Mouse (Mus musculus): Measurements from ENCODE around the gene Rad50. TPM values are rescaled to one million over a fixed set of nuclear protein-coding genes. Genes with fewer than 3 reads are reported as not detected.

The Rad50 gene
- polyA plus RNA-seq (2014; fragmentation: Nextera tagmentation; extraction: Ambion mirVana): 24.3 and 27.6 TPM in 2 replicates

- H3K36me3 ChIP-seq (ENCODE audit: control insufficient read depth, insufficient read depth, low read length): no peaks in the 10 kb centered on the region
- DNase-seq (ENCODE audit: low spot score): peak; percentile 95
- 5% methylated on average over 55 of the region's 55 CpGs for WGBS
- peaks cover 3% of the 10 kb centered on the region; the same call in 1 of the 2 replicates for H3K4me1 ChIP-seq (replicated peaks; ENCODE audit: control insufficient read depth, insufficient read depth, low read length)
- H3K4me3 ChIP-seq (ENCODE audit: low read depth, low read length): peak within 1 kb of the TSS; percentile 71
- peak within 1 kb of the TSS; percentile 53 for H3K27ac ChIP-seq (ENCODE audit: low read depth, low read length)
- H3K4me2 ChIP-seq (ENCODE audit: low read depth, low read length, severe bottlenecking): peak within 1 kb of the TSS; percentile 97
- ATAC-seq (replicated peaks; ENCODE audit: low FRiP score): peak; percentile 93
- H3K9ac ChIP-seq (ENCODE audit: low read length): peak within 1 kb of the TSS; percentile 82
- H3K27me3 ChIP-seq (ENCODE audit: control insufficient read depth, insufficient read depth, low read length): no peaks in the 10 kb centered on the region
- H3K9me3 ChIP-seq (ENCODE audit: control insufficient read depth, low read length): no peaks in the 10 kb centered on the region
These were observed at the start of gene Rad50 for GRCm38 (mm10) chr11:53706934-53707717. Gene Rad50 (minus strand): TSS chr11:53707319.

GRCm38 (mm10) chr11:53755011-53755595, 48.0 kb upstream of the Rad50 start:
- H3K36me3 ChIP-seq (ENCODE audit: control insufficient read depth, insufficient read depth, low read length): no peaks in the 10 kb centered on the region
- no peak overlapping the region for H3K4me2 ChIP-seq (ENCODE audit: low read depth, low read length, severe bottlenecking)
- no peak overlapping the region for H3K9ac ChIP-seq (ENCODE audit: low read length)
- WGBS: 82% methylated on average over 12 of the region's 12 CpGs
- ATAC-seq (replicated peaks; ENCODE audit: low FRiP score) (no peak), DNase-seq (ENCODE audit: low spot score) (peak; percentile 46)
- H3K4me3 ChIP-seq (ENCODE audit: low read depth, low read length): no peak overlapping the region
- 0 out of 2 replicates have a peak, but pooled peaks cover 2% of the 10 kb centered on the region for H3K27me3 ChIP-seq (ENCODE audit: control insufficient read depth, insufficient read depth, low read length)
- H3K4me1 ChIP-seq (replicated peaks; ENCODE audit: control insufficient read depth, insufficient read depth, low read length): peaks cover 10% of the 10 kb centered on the region; the same call in 1 of the 2 replicates
- H3K9me3 ChIP-seq (ENCODE audit: control insufficient read depth, low read length): no peaks in the 10 kb centered on the region
- H3K27ac ChIP-seq (ENCODE audit: low read depth, low read length): no peak overlapping the region

- 49% methylated on average over 5 of the region's 5 CpGs for WGBS
- no peaks in the 10 kb centered on the region for H3K4me1 ChIP-seq (replicated peaks; ENCODE audit: control insufficient read depth, insufficient read depth, low read length)
- peak; percentile 20 for DNase-seq (ENCODE audit: low spot score)
- ATAC-seq (replicated peaks; ENCODE audit: low FRiP score): no peak
- no peaks in the 10 kb centered on the region for H3K9me3 ChIP-seq (ENCODE audit: control insufficient read depth, low read length)
- no peak overlapping the region for H3K4me3 ChIP-seq (ENCODE audit: low read depth, low read length)
- H3K9ac ChIP-seq (ENCODE audit: low read length): no peak overlapping the region
- no peaks in the 10 kb centered on the region for H3K36me3 ChIP-seq (ENCODE audit: control insufficient read depth, insufficient read depth, low read length)
- no peak overlapping the region for H3K27ac ChIP-seq (ENCODE audit: low read depth, low read length)
- no peaks in the 10 kb centered on the region for H3K27me3 ChIP-seq (ENCODE audit: control insufficient read depth, insufficient read depth, low read length)
- no peak overlapping the region for H3K4me2 ChIP-seq (ENCODE audit: low read depth, low read length, severe bottlenecking)
These were observed 42.7 kb upstream of the Rad50 start for GRCm38 (mm10) chr11:53749716-53750352.

GRCm38 (mm10) chr11:53749306-53749705, 42.2 kb upstream of the Rad50 start:
- H3K9me3 ChIP-seq (ENCODE audit: control insufficient read depth, low read length): no peaks in the 10 kb centered on the region
- DNase-seq (ENCODE audit: low spot score): no peak
- H3K36me3 ChIP-seq (ENCODE audit: control insufficient read depth, insufficient read depth, low read length): no peaks in the 10 kb centered on the region
- no peak for ATAC-seq (replicated peaks; ENCODE audit: low FRiP score)
- H3K4me2 ChIP-seq (ENCODE audit: low read depth, low read length, severe bottlenecking): no peak overlapping the region
- no peak overlapping the region for H3K27ac ChIP-seq (ENCODE audit: low read depth, low read length)
- WGBS: 72% methylated on average over 4 of the region's 4 CpGs
- no peaks in the 10 kb centered on the region for H3K4me1 ChIP-seq (replicated peaks; ENCODE audit: control insufficient read depth, insufficient read depth, low read length)
- no peak overlapping the region for H3K4me3 ChIP-seq (ENCODE audit: low read depth, low read length)
- no peak overlapping the region for H3K9ac ChIP-seq (ENCODE audit: low read length)
- no peaks in the 10 kb centered on the region for H3K27me3 ChIP-seq (ENCODE audit: control insufficient read depth, insufficient read depth, low read length)

- H3K27me3 ChIP-seq (ENCODE audit: control insufficient read depth, insufficient read depth, low read length): no peaks in the 10 kb centered on the region
- no peak overlapping the region for H3K4me3 ChIP-seq (ENCODE audit: low read depth, low read length)
- H3K9me3 ChIP-seq (ENCODE audit: control insufficient read depth, low read length): no peaks in the 10 kb centered on the region
- no peaks in the 10 kb centered on the region for H3K36me3 ChIP-seq (ENCODE audit: control insufficient read depth, insufficient read depth, low read length)
- DNase-seq (ENCODE audit: low spot score) (no peak), ATAC-seq (replicated peaks; ENCODE audit: low FRiP score) (no peak)
- WGBS: 84% methylated on average over 6 of the region's 6 CpGs
- H3K27ac ChIP-seq (ENCODE audit: low read depth, low read length): no peak overlapping the region
- H3K9ac ChIP-seq (ENCODE audit: low read length): no peak overlapping the region
- H3K4me2 ChIP-seq (ENCODE audit: low read depth, low read length, severe bottlenecking): no peak overlapping the region
- no peaks in the 10 kb centered on the region for H3K4me1 ChIP-seq (replicated peaks; ENCODE audit: control insufficient read depth, insufficient read depth, low read length)
These were observed 41.5 kb upstream of the Rad50 start for GRCm38 (mm10) chr11:53748614-53749013.

- Histone ChIP-seq H3K9me3 (ENCODE audit: control insufficient read depth, low read length) (no peaks in the 10 kb centered on the region), H3K4me2 (ENCODE audit: low read depth, low read length, severe bottlenecking) (no peak overlapping the region), H3K27me3 (ENCODE audit: control insufficient read depth, insufficient read depth, low read length) (no peaks in the 10 kb centered on the region), H3K9ac (ENCODE audit: low read length) (no peak overlapping the region), H3K4me1 (replicated peaks; ENCODE audit: control insufficient read depth, insufficient read depth, low read length) (no peaks in the 10 kb centered on the region), H3K27ac (ENCODE audit: low read depth, low read length) (no peak overlapping the region), H3K4me3 (ENCODE audit: low read depth, low read length) (no peak overlapping the region), H3K36me3 (ENCODE audit: control insufficient read depth, insufficient read depth, low read length) (no peaks in the 10 kb centered on the region)
- no peak for DNase-seq (ENCODE audit: low spot score)
- WGBS: 93% methylated on average over 9 of the region's 9 CpGs
- no peak for ATAC-seq (replicated peaks; ENCODE audit: low FRiP score)
These were observed 40.9 kb upstream of the Rad50 start for GRCm38 (mm10) chr11:53747985-53748384.

- DNase-seq (ENCODE audit: low spot score) (no peak), ATAC-seq (replicated peaks; ENCODE audit: low FRiP score) (no peak)
- H3K27ac ChIP-seq (ENCODE audit: low read depth, low read length): no peak overlapping the region
- H3K4me2 ChIP-seq (ENCODE audit: low read depth, low read length, severe bottlenecking): no peak overlapping the region
- no peaks in the 10 kb centered on the region for H3K27me3 ChIP-seq (ENCODE audit: control insufficient read depth, insufficient read depth, low read length)
- no peaks in the 10 kb centered on the region for H3K9me3 ChIP-seq (ENCODE audit: control insufficient read depth, low read length)
- no peaks in the 10 kb centered on the region for H3K36me3 ChIP-seq (ENCODE audit: control insufficient read depth, insufficient read depth, low read length)
- H3K4me1 ChIP-seq (replicated peaks; ENCODE audit: control insufficient read depth, insufficient read depth, low read length): no peaks in the 10 kb centered on the region
- no peak overlapping the region for H3K9ac ChIP-seq (ENCODE audit: low read length)
- 91% methylated on average over 2 of the region's 2 CpGs for WGBS
- H3K4me3 ChIP-seq (ENCODE audit: low read depth, low read length): no peak overlapping the region
These were observed 38.1 kb upstream of the Rad50 start for GRCm38 (mm10) chr11:53745260-53745659.

GRCm38 (mm10) chr11:53742353-53742752, 35.2 kb upstream of the Rad50 start:
- no peak overlapping the region for H3K9ac ChIP-seq (ENCODE audit: low read length)
- H3K4me3 ChIP-seq (ENCODE audit: low read depth, low read length): no peak overlapping the region
- H3K27ac ChIP-seq (ENCODE audit: low read depth, low read length): no peak overlapping the region
- no peak for ATAC-seq (replicated peaks; ENCODE audit: low FRiP score)
- no peak for DNase-seq (ENCODE audit: low spot score)
- no peaks in the 10 kb centered on the region for H3K27me3 ChIP-seq (ENCODE audit: control insufficient read depth, insufficient read depth, low read length)
- no peaks in the 10 kb centered on the region for H3K9me3 ChIP-seq (ENCODE audit: control insufficient read depth, low read length)
- 1% methylated on average over 5 of the region's 5 CpGs for WGBS
- no peak overlapping the region for H3K4me2 ChIP-seq (ENCODE audit: low read depth, low read length, severe bottlenecking)
- no peaks in the 10 kb centered on the region for H3K4me1 ChIP-seq (replicated peaks; ENCODE audit: control insufficient read depth, insufficient read depth, low read length)
- H3K36me3 ChIP-seq (ENCODE audit: control insufficient read depth, insufficient read depth, low read length): no peaks in the 10 kb centered on the region
